Mouse (Mus musculus): ENCODE measurements around the gene Matn1. TPM values are rescaled to one million over a fixed set of nuclear protein-coding genes. Genes with fewer than 3 reads are reported as not detected.

Gene Matn1
- polyA plus RNA-seq, 1 experiment from 2014 or later: not detected

DNA sequence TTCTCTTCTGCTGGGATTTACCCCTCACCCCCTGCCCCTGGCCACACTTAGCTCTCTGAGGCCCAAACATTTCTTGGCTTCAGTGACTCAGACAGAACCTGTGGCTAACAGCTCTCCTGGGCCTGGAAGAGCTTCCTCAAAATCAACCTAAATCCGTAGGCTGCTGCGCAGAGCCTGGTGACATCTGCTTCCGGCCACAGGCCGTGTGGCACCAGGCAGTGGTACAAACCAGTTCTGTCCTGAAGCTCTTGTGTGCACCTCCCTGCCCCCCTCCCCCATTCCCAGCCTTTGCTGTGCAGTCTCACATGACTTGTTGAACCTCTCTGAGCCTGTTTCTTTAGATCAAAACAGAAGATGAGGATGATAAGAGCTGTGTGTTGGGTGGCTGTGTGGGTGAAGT is 30.2 kb upstream of the Matn1 start:
- Histone ChIP-seq H3K27ac (ENCODE audit: low read depth, low read length) (no peak overlapping the region), H3K9ac (ENCODE audit: low read length) (no peak overlapping the region), H3K36me3 (ENCODE audit: control insufficient read depth, insufficient read depth, low read length) (no peaks in the 10 kb centered on the region), H3K27me3 (ENCODE audit: control insufficient read depth, insufficient read depth, low read length) (no peaks in the 10 kb centered on the region), H3K4me2 (ENCODE audit: low read depth, low read length, severe bottlenecking) (no peak overlapping the region), H3K4me1 (replicated peaks; ENCODE audit: control insufficient read depth, insufficient read depth, low read length) (no peaks in the 10 kb centered on the region), H3K9me3 (ENCODE audit: control insufficient read depth, low read length) (no peaks in the 10 kb centered on the region), H3K4me3 (ENCODE audit: low read depth, low read length) (no peak overlapping the region)
- 88% methylated on average over 4 of the region's 4 CpGs for WGBS
- no peak for DNase-seq (ENCODE audit: low spot score)
- no peak for ATAC-seq (replicated peaks; ENCODE audit: low FRiP score)

DNA sequence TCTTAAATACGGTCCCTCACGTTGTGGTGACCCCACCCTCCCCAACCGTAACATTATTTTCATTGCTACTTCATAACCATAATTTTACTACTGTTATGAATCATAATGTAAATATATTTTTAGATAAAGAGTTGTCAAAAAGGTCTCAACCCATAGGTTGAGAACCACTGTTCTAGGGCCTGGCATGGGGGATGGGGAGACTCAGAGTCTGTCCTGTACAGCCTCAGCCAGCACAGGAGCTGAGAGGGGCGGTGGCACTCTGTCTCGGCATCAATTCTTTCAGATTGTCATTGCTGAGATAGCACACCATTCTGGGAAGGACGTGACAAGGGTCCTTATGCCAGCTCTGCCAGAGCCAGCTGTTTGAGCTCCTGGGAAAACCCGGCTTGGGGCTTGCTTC is 29.7 kb upstream of the Matn1 start:
- Histone ChIP-seq H3K4me2 (ENCODE audit: low read depth, low read length, severe bottlenecking) (no peak overlapping the region), H3K27ac (ENCODE audit: low read depth, low read length) (no peak overlapping the region), H3K4me1 (replicated peaks; ENCODE audit: control insufficient read depth, insufficient read depth, low read length) (no peaks in the 10 kb centered on the region), H3K4me3 (ENCODE audit: low read depth, low read length) (no peak overlapping the region), H3K27me3 (ENCODE audit: control insufficient read depth, insufficient read depth, low read length) (no peaks in the 10 kb centered on the region), H3K36me3 (ENCODE audit: control insufficient read depth, insufficient read depth, low read length) (no peaks in the 10 kb centered on the region), H3K9ac (ENCODE audit: low read length) (no peak overlapping the region), H3K9me3 (ENCODE audit: control insufficient read depth, low read length) (no peaks in the 10 kb centered on the region)
- ATAC-seq (replicated peaks; ENCODE audit: low FRiP score): no peak
- DNase-seq (ENCODE audit: low spot score): no peak
- WGBS: 77% methylated on average over 7 of the region's 7 CpGs

DNA sequence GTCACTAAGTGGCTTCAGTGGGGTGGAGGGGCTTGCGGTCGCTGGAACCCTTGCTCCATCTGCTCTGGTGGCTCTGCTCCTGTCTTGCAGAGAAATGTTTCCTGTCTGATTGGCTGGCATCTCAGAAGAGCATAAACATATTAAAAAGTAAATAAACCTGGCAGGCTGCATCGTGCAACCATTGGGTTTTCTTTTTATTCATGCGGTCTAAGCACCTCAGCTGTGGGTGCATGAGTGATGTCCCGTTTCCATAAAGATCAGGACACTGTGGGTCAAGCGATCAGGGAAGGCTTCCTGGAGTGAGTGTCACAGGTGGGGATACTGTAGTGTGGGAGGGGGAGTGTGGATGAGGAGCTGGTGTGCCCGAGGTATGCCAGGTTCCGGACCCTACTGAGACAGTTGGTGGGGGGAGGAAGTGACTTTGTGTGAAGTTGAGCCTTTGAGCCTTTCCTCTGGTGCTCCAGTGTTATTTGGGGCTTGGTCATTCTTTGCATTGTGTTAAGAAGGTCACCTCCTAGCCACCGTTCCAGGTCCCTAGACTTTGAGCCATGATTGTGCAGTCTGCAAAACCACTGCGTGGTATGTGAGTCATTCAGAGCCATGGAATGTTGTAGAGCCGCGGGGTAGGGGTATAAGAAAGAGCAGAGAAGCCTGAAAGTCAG is 29.0 kb upstream of the Matn1 start:
- no peak overlapping the region for H3K4me3 ChIP-seq (ENCODE audit: low read depth, low read length)
- no peak for ATAC-seq (replicated peaks; ENCODE audit: low FRiP score)

DNA sequence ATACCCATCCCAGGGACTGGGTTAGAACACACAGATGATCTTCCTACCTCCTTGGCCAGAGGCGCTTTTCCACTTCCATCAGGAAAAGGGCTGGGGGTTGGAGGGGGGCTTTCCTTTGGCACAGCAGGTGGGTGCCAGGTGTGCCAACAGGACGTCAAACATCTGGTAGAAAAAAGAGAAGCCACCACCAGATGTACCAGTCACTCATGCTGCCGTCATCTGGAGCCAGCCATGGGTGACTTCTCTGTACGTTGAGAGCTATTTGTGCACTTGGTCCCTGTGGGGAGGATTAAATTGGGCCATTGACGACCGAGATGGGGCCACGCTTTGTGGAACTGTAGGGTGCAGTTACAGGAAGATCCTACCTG is 28.5 kb upstream of the Matn1 start:
- Histone ChIP-seq H3K36me3 (ENCODE audit: control insufficient read depth, insufficient read depth, low read length) (no peaks in the 10 kb centered on the region), H3K4me1 (replicated peaks; ENCODE audit: control insufficient read depth, insufficient read depth, low read length) (no peaks in the 10 kb centered on the region), H3K27me3 (ENCODE audit: control insufficient read depth, insufficient read depth, low read length) (no peaks in the 10 kb centered on the region), H3K9me3 (ENCODE audit: control insufficient read depth, low read length) (no peaks in the 10 kb centered on the region), H3K4me3 (ENCODE audit: low read depth, low read length) (no peak overlapping the region), H3K27ac (ENCODE audit: low read depth, low read length) (no peak overlapping the region), H3K4me2 (ENCODE audit: low read depth, low read length, severe bottlenecking) (no peak overlapping the region), H3K9ac (ENCODE audit: low read length) (no peak overlapping the region)
- ATAC-seq (replicated peaks; ENCODE audit: low FRiP score) (no peak), DNase-seq (ENCODE audit: low spot score) (no peak)
- 60% methylated on average over 7 of the region's 7 CpGs for WGBS

More for the DNA sequence above, 29.0 kb upstream of the Matn1 start:
- Histone ChIP-seq H3K9ac (ENCODE audit: low read length) (no peak overlapping the region), H3K36me3 (ENCODE audit: control insufficient read depth, insufficient read depth, low read length) (no peaks in the 10 kb centered on the region), H3K4me1 (replicated peaks; ENCODE audit: control insufficient read depth, insufficient read depth, low read length) (no peaks in the 10 kb centered on the region), H3K9me3 (ENCODE audit: control insufficient read depth, low read length) (no peaks in the 10 kb centered on the region), H3K27me3 (ENCODE audit: control insufficient read depth, insufficient read depth, low read length) (no peaks in the 10 kb centered on the region), H3K4me2 (ENCODE audit: low read depth, low read length, severe bottlenecking) (no peak overlapping the region), H3K27ac (ENCODE audit: low read depth, low read length) (no peak overlapping the region)
- DNase-seq (ENCODE audit: low spot score): no peak
- 84% methylated on average over 12 of the region's 12 CpGs for WGBS

DNA sequence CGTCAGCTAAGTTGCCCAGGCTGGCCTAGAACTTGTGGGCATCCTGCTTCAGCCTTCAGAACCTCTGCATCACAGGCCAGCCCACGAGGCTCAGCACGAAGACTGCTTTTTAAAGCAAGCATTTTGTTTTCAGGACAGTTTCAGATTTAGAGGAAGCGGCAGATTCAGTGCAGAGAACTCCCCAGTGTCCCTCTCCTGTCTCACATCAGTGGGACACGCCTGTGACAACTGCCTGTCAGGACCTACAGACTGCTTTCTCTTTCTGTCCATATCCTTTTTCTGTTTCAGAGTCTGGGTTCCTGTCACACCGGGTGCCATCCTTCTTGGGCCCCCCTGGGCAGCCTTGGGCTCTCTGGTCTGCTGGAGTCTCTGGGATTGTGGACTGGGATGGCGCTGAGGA is 27.5 kb upstream of the Matn1 start:
- Histone ChIP-seq H3K27ac (ENCODE audit: low read depth, low read length) (no peak overlapping the region), H3K4me2 (ENCODE audit: low read depth, low read length, severe bottlenecking) (no peak overlapping the region), H3K4me1 (replicated peaks; ENCODE audit: control insufficient read depth, insufficient read depth, low read length) (no peaks in the 10 kb centered on the region; the same call in 1 of the 2 replicates), H3K9me3 (ENCODE audit: control insufficient read depth, low read length) (no peaks in the 10 kb centered on the region), H3K36me3 (ENCODE audit: control insufficient read depth, insufficient read depth, low read length) (no peaks in the 10 kb centered on the region), H3K9ac (ENCODE audit: low read length) (no peak overlapping the region), H3K4me3 (ENCODE audit: low read depth, low read length) (no peak overlapping the region), H3K27me3 (ENCODE audit: control insufficient read depth, insufficient read depth, low read length) (no peaks in the 10 kb centered on the region)
- ATAC-seq (replicated peaks; ENCODE audit: low FRiP score) (no peak), DNase-seq (ENCODE audit: low spot score) (no peak)
- 88% methylated on average over 7 of the region's 7 CpGs for WGBS

DNA sequence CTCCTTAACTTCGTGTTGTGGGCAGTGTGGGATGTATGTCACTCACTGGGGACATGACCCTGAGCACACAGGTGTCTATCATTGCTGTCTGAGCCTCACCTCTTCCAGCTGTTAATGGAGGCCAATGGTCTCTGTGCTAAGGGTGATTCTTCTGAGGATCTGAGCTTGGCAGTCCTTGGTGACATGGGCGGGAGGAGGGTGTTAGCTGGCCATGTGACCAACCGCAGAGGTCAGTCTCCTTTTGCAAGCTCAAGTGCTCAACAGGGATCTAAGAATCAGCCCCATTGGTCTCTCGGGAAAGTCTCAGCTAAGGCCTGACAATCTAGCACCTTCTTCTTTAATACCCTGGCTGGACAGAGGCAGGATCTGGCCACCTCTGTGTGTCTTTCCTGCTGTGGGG is 26.6 kb upstream of the Matn1 start:
- Histone ChIP-seq H3K9me3 (ENCODE audit: control insufficient read depth, low read length) (no peaks in the 10 kb centered on the region), H3K27ac (ENCODE audit: low read depth, low read length) (no peak overlapping the region), H3K4me3 (ENCODE audit: low read depth, low read length) (no peak overlapping the region), H3K4me2 (ENCODE audit: low read depth, low read length, severe bottlenecking) (no peak overlapping the region), H3K9ac (ENCODE audit: low read length) (no peak overlapping the region), H3K36me3 (ENCODE audit: control insufficient read depth, insufficient read depth, low read length) (no peaks in the 10 kb centered on the region), H3K4me1 (replicated peaks; ENCODE audit: control insufficient read depth, insufficient read depth, low read length) (no peaks in the 10 kb centered on the region; the same call in 1 of the 2 replicates), H3K27me3 (ENCODE audit: control insufficient read depth, insufficient read depth, low read length) (no peaks in the 10 kb centered on the region)
- DNase-seq (ENCODE audit: low spot score) (no peak), ATAC-seq (replicated peaks; ENCODE audit: low FRiP score) (no peak)
- WGBS: 78% methylated on average over 4 of the region's 4 CpGs

DNA sequence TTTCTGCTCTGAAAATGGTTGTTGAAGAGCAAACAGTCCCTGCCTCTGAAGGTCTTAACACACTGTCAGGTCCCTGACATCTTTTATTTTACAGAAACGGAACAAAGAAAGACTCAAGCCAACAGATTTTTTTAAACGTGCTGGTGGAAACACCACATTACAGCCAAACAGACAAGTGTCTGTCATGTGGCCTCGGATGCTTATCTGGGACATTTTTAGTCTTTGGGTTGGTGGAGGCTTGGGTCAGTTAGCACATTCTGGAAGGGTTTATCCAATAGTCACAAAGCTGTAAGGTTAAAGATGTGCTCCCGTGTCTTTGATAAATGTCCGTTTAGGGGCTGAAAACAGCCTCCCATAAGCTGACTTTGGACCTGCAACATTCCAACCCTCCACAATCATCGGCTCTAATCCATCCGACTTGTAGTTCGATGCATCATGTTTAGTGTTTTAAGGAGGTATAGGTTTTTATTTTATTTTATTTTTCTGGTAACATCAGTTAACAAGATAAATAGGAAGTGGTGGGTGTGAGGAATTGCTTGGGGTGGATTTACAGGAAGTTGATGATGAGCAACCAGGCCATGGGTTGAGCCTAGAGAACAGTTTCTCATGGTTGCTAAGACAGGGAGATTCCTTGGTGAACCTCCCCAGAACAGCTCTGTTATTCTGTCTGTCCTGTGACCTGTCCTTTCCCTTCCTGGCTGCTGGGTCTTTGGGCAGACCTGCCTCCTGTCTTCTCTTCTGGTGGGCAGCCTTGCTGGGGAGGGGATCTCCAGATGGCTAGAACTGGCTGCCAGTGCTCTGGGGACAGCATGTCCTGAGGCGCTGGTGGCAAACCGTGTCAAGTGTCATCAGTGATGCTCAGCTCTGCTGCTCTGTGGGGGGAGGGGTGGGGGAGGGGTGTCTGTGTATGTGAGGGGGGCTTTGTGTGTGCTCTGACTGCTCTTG is 25.1 kb upstream of the Matn1 start:
- H3K27me3 ChIP-seq (ENCODE audit: control insufficient read depth, insufficient read depth, low read length): no peaks in the 10 kb centered on the region
- H3K4me3 ChIP-seq (ENCODE audit: low read depth, low read length): no peak overlapping the region
- ATAC-seq (replicated peaks; ENCODE audit: low FRiP score) (no peak), DNase-seq (ENCODE audit: low spot score) (no peak)
- H3K36me3 ChIP-seq (ENCODE audit: control insufficient read depth, insufficient read depth, low read length): no peaks in the 10 kb centered on the region
- H3K27ac ChIP-seq (ENCODE audit: low read depth, low read length): no peak overlapping the region
- no peak overlapping the region for H3K9ac ChIP-seq (ENCODE audit: low read length)
- H3K4me1 ChIP-seq (replicated peaks; ENCODE audit: control insufficient read depth, insufficient read depth, low read length): no peaks in the 10 kb centered on the region; the same call in 1 of the 2 replicates
- no peaks in the 10 kb centered on the region for H3K9me3 ChIP-seq (ENCODE audit: control insufficient read depth, low read length)
- H3K4me2 ChIP-seq (ENCODE audit: low read depth, low read length, severe bottlenecking): no peak overlapping the region
- WGBS: 81% methylated on average over 10 of the region's 10 CpGs

DNA sequence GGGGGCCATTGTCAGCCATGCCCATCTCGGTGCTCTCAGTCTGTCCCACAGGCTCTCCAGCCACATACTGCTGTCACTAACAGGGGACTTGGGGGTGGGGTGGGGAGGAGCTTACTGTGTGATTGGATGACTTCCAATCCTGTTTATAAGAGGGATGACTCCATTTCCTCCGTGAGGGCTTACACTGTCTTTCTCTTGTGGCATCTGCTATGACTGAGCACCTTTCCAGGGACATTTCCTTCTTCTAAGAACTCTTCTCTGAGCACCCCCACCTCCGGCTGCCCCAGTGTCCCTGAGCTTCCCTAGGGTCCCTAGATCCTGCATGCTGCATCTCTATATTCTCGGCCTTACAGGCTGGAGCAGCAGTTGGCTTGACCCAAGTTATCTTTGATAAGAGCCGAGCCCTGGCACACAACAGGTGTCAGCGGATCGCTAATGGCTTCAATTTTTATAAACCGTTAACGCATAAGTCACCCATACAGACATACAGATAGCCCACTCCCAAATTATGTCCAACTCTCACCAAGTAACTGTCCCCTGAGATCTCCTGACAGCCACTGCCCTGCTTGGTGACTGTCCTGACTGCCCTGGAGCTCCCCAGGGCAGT is 24.3 kb upstream of the Matn1 start:
- Histone ChIP-seq H3K4me1 (replicated peaks; ENCODE audit: control insufficient read depth, insufficient read depth, low read length) (no peaks in the 10 kb centered on the region; the same call in 1 of the 2 replicates), H3K27me3 (ENCODE audit: control insufficient read depth, insufficient read depth, low read length) (no peaks in the 10 kb centered on the region), H3K27ac (ENCODE audit: low read depth, low read length) (no peak overlapping the region), H3K36me3 (ENCODE audit: control insufficient read depth, insufficient read depth, low read length) (no peaks in the 10 kb centered on the region), H3K4me2 (ENCODE audit: low read depth, low read length, severe bottlenecking) (no peak overlapping the region), H3K9ac (ENCODE audit: low read length) (no peak overlapping the region), H3K9me3 (ENCODE audit: control insufficient read depth, low read length) (no peaks in the 10 kb centered on the region), H3K4me3 (ENCODE audit: low read depth, low read length) (no peak overlapping the region)
- DNase-seq (ENCODE audit: low spot score) (no peak), ATAC-seq (replicated peaks; ENCODE audit: low FRiP score) (no peak)
- 68% methylated on average over 9 of the region's 9 CpGs for WGBS

All from forebrain, embryonic 11.5 days (tissue).